Mouse (Mus musculus) G1E (cell line): ENCODE measurements around the gene Abca3.

Experiments
- CTCF ChIP-seq: IDR thresholded peaks from 2 replicates; pipeline ENCODE4 v1.5.1; 2012; ENCODE audit warnings: low read depth, low read length, inconsistent platforms, mixed read lengths
- POLR2AphosphoS5 ChIP-seq: IDR thresholded peaks from 2 replicates; pipeline ENCODE4 v1.6.1; 2012; ENCODE audit warnings: low read depth, low read length, inconsistent platforms; ENCODE audit not compliant: insufficient replicate concordance

- TF ChIP-seq CTCF, result no peak
- TF ChIP-seq POLR2AphosphoS5, result no peak
Observed at GRCm38 (mm10) chr17:24451220-24451619, 99.5 kb downstream of the Abca3 start.
